Mouse (Mus musculus) embryonic facial prominence, embryonic 11.5 days (tissue): ENCODE data around the gene Sumf1. TPM values are rescaled to one million over a fixed set of nuclear protein-coding genes. Genes with fewer than 3 reads are reported as not detected.

Experiments used
- ATAC-seq: fragments of 200-750 bp; cut with Nextera tagmentation; replicated peaks from 2 replicates; pipeline ENCODE4 v1.8.0; 2017; ENCODE audit warnings: low read depth; ENCODE audit not compliant: insufficient number of reproducible peaks, low FRiP score, low TSS enrichment
- DNase-seq: peaks from one replicate; pipeline ENCODE4 v3.0.0-alpha.2; 2015; ENCODE audit warnings: low spot score
- H3K27ac ChIP-seq: fragments of 300-500 bp; sonication (generic); replicated peaks from 2 replicates; pipeline ENCODE4 v1.5.1; 2014; ENCODE audit warnings: mild to moderate bottlenecking, low read depth, low read length, control low read depth
- H3K27me3 ChIP-seq: fragments of 300-500 bp; sonication (generic); 2 replicates; pipeline ENCODE4 v1.6.1; 2014; ENCODE audit warnings: mild to moderate bottlenecking, low read length, moderate library complexity, mixed read lengths; ENCODE audit not compliant: control insufficient read depth, insufficient read depth
- H3K36me3 ChIP-seq: fragments of 300-500 bp; sonication (generic); replicated peaks from 2 replicates; pipeline ENCODE4 v1.6.1; 2014; ENCODE audit warnings: low read depth, mild to moderate bottlenecking, low read length, moderate library complexity, mixed read lengths; ENCODE audit not compliant: control insufficient read depth, insufficient read depth
- H3K4me1 ChIP-seq: fragments of 300-500 bp; sonication (generic); 2 replicates; pipeline ENCODE4 v1.6.1; 2014; ENCODE audit warnings: low read length, mixed read lengths; ENCODE audit not compliant: control insufficient read depth, insufficient read depth
- H3K4me2 ChIP-seq: fragments of 300-500 bp; sonication (generic); 2 replicates; pipeline ENCODE4 v1.6.1; 2014; ENCODE audit warnings: low read depth, mild to moderate bottlenecking, control low read depth, low read length, moderate library complexity
- H3K4me3 ChIP-seq: fragments of 300-500 bp; sonication (generic); 2 replicates; pipeline ENCODE4 v1.5.1; 2014; ENCODE audit warnings: low read depth, low read length, control low read depth
- H3K9ac ChIP-seq: fragments of 300-500 bp; sonication (generic); replicated peaks from 2 replicates; pipeline ENCODE4 v1.6.1; 2014; ENCODE audit warnings: mild to moderate bottlenecking, control low read depth, low read length
- H3K9me3 ChIP-seq: fragments of 300-500 bp; sonication (generic); replicated peaks from 2 replicates; pipeline ENCODE4 v1.6.1; 2016; ENCODE audit warnings: mild to moderate bottlenecking, low read length, inconsistent platforms, mixed read lengths; ENCODE audit not compliant: control insufficient read depth
- WGBS: fragments of 180-500 bp; shearing (Covaris S2); extraction: QIAGEN DNeasy Blood & Tissue Kit; methylation state at CpG from one replicate; pipeline ENCODE4 v1.1.7; 2014; 5-methylcytosine and 5-hydroxymethylcytosine counted together
- polyA plus RNA-seq: library from polyadenylated mRNA; unstranded; fragments of >200 nt; fragmentation: Nextera tagmentation; extraction: Ambion mirVana; gene quantifications from 2 replicates; pipeline ENCODE4 v1.2.1, GENCODE M21; 2014

Sumf1 gene
- polyA plus RNA-seq, 1 experiment from 2014 or later: 17.2 TPM

- Histone ChIP-seq H3K4me3 (no peak overlapping the region), H3K27me3 (no peaks in the 10 kb centered on the region), H3K4me1 (no peaks in the 10 kb centered on the region), H3K9me3 (no peaks in the 10 kb centered on the region), H3K4me2 (no peak overlapping the region), H3K27ac (no peak overlapping the region), H3K36me3 (no peaks in the 10 kb centered on the region), H3K9ac (no peak overlapping the region)
- 83% methylated on average over 4 of the region's 4 CpGs for WGBS
- ATAC-seq (no peak), DNase-seq (no peak)
Measured at GRCm38 (mm10) chr6:108140722-108141490, 44.5 kb downstream of the Sumf1 start.

GRCm38 (mm10) chr6:108137031-108137430 lies 48.4 kb downstream of the Sumf1 start:
- Histone ChIP-seq H3K27ac (no peak overlapping the region), H3K27me3 (no peaks in the 10 kb centered on the region), H3K9ac (no peak overlapping the region), H3K4me2 (no peak overlapping the region), H3K9me3 (no peaks in the 10 kb centered on the region), H3K4me3 (no peak overlapping the region), H3K36me3 (no peaks in the 10 kb centered on the region), H3K4me1 (no peaks in the 10 kb centered on the region)
- DNase-seq (no peak), ATAC-seq (no peak)
- 90% methylated on average over 5 of the region's 5 CpGs for WGBS

- ATAC-seq: no peak
- no peaks in the 10 kb centered on the region for H3K9me3 ChIP-seq
- no peaks in the 10 kb centered on the region for H3K27me3 ChIP-seq
- no peak overlapping the region for H3K27ac ChIP-seq
- no peak overlapping the region for H3K4me2 ChIP-seq
- no peak for DNase-seq
- no peak overlapping the region for H3K4me3 ChIP-seq
- H3K36me3 ChIP-seq: no peaks in the 10 kb centered on the region
- H3K4me1 ChIP-seq: no peaks in the 10 kb centered on the region
- H3K9ac ChIP-seq: no peak overlapping the region
- WGBS: 92% methylated on average over 1 of the region's 1 CpGs
Measured at GRCm38 (mm10) chr6:108136286-108136685, 49.1 kb downstream of the Sumf1 start.

GRCm38 (mm10) chr6:108132268-108132935 lies 53.0 kb downstream of the Sumf1 start:
- no peaks in the 10 kb centered on the region for H3K4me1 ChIP-seq
- H3K4me3 ChIP-seq: no peak overlapping the region
- H3K9ac ChIP-seq: no peak overlapping the region
- no peak for DNase-seq
- ATAC-seq: no peak
- H3K27me3 ChIP-seq: no peaks in the 10 kb centered on the region
- 93% methylated on average over 5 of the region's 5 CpGs for WGBS
- no peak overlapping the region for H3K4me2 ChIP-seq
- H3K27ac ChIP-seq: no peak overlapping the region
- no peaks in the 10 kb centered on the region for H3K36me3 ChIP-seq
- no peaks in the 10 kb centered on the region for H3K9me3 ChIP-seq

- H3K36me3 ChIP-seq: no peaks in the 10 kb centered on the region
- no peak overlapping the region for H3K4me2 ChIP-seq
- no peaks in the 10 kb centered on the region for H3K27me3 ChIP-seq
- H3K27ac ChIP-seq: no peak overlapping the region
- H3K4me3 ChIP-seq: no peak overlapping the region
- no peaks in the 10 kb centered on the region for H3K9me3 ChIP-seq
- 88% methylated on average over 5 of the region's 5 CpGs for WGBS
- no peak for ATAC-seq
- no peaks in the 10 kb centered on the region for H3K4me1 ChIP-seq
- no peak for DNase-seq
- H3K9ac ChIP-seq: no peak overlapping the region
Measured at GRCm38 (mm10) chr6:108130718-108131117, 54.7 kb downstream of the Sumf1 start.

- no peaks in the 10 kb centered on the region for H3K27me3 ChIP-seq
- WGBS: 90% methylated on average over 3 of the region's 3 CpGs
- no peak overlapping the region for H3K4me3 ChIP-seq
- H3K27ac ChIP-seq: no peak overlapping the region
- ATAC-seq (no peak), DNase-seq (no peak)
- H3K4me2 ChIP-seq: no peak overlapping the region
- H3K9ac ChIP-seq: no peak overlapping the region
- H3K9me3 ChIP-seq: no peaks in the 10 kb centered on the region
- H3K4me1 ChIP-seq: no peaks in the 10 kb centered on the region
- H3K36me3 ChIP-seq: no peaks in the 10 kb centered on the region
Measured at GRCm38 (mm10) chr6:108126631-108127030, 58.8 kb downstream of the Sumf1 start.

- Histone ChIP-seq H3K36me3 (no peaks in the 10 kb centered on the region), H3K4me2 (no peak overlapping the region), H3K27ac (no peak overlapping the region), H3K9ac (no peak overlapping the region), H3K4me1 (no peaks in the 10 kb centered on the region), H3K27me3 (no peaks in the 10 kb centered on the region), H3K9me3 (no peaks in the 10 kb centered on the region), H3K4me3 (no peak overlapping the region)
- ATAC-seq: no peak
- no peak for DNase-seq
- WGBS: 79% methylated on average over 1 of the region's 1 CpGs
Measured at GRCm38 (mm10) chr6:108125474-108125873, 59.9 kb downstream of the Sumf1 start.

GRCm38 (mm10) chr6:108117881-108118280 lies 67.5 kb downstream of the Sumf1 start:
- no peaks in the 10 kb centered on the region for H3K9me3 ChIP-seq
- 92% methylated on average over 6 of the region's 6 CpGs for WGBS

More at GRCm38 (mm10) chr6:108117881-108118280, 67.5 kb downstream of the Sumf1 start:
- no peaks in the 10 kb centered on the region for H3K4me1 ChIP-seq
- no peaks in the 10 kb centered on the region for H3K36me3 ChIP-seq
- ATAC-seq: no peak
- H3K27me3 ChIP-seq: no peaks in the 10 kb centered on the region
- H3K4me3 ChIP-seq: no peak overlapping the region
- H3K9ac ChIP-seq: no peak overlapping the region
- DNase-seq: no peak
- no peak overlapping the region for H3K27ac ChIP-seq
- no peak overlapping the region for H3K4me2 ChIP-seq
